Mouse (Mus musculus) cerebellum, adult 2 months (tissue): Measurements from ENCODE around the gene Ankrd45.

Source experiments
- CTCF ChIP-seq: fragments of 200-500 bp; IDR thresholded peaks from 2 replicates; pipeline ENCODE4 v1.5.1; 2011; ENCODE audit warnings: low read depth, mild to moderate bottlenecking, control low read depth, low read length, moderate library complexity, borderline replicate concordance; ENCODE audit not compliant: insufficient read depth
- POLR2A ChIP-seq: fragments of 200-500 bp; IDR thresholded peaks from 2 replicates; pipeline ENCODE4 v1.6.1; 2011; ENCODE audit warnings: low read length, control low read depth, borderline replicate concordance; ENCODE audit not compliant: insufficient read depth

- no peak for TF ChIP-seq POLR2A
- no peak for TF ChIP-seq CTCF
Observed at GRCm38 (mm10) chr1:161151098-161151497, 8.6 kb downstream of the Ankrd45 start.
